Mouse (Mus musculus): ENCODE data around the gene Sptb. TPM values are rescaled to one million over a fixed set of nuclear protein-coding genes. Genes with fewer than 3 reads are reported as not detected.
A peak's percentile ranks its signal among the peaks of the same experiment; 100 is the strongest.

Gene Sptb
- polyA plus RNA-seq, 1 experiment from 2014 or later: 15.7 TPM

- H3K4me3 ChIP-seq (ENCODE audit: low read depth, low read length): peak overlapping the region; percentile 19; the same call in 1 of the 2 replicates
- H3K4me1 ChIP-seq (ENCODE audit: control insufficient read depth, insufficient read depth, low read length): peaks cover 46% of the 10 kb centered on the region
- H3K9me3 ChIP-seq (replicated peaks; ENCODE audit: control insufficient read depth, low read length): no peaks in the 10 kb centered on the region
- 10% methylated on average over 28 of the region's 28 CpGs for WGBS (ENCODE audit: insufficient replicate concordance)
- H3K9ac ChIP-seq (ENCODE audit: low read depth, low read length): peak overlapping the region; percentile 52
- ATAC-seq (replicated peaks; ENCODE audit: insufficient number of reproducible peaks, low FRiP score, low TSS enrichment): no peak
- peaks cover 3% of the 10 kb centered on the region; the same call in 1 of the 2 replicates for H3K27me3 ChIP-seq (ENCODE audit: control insufficient read depth, insufficient read depth, low read length)
- no peaks in the 10 kb centered on the region for H3K36me3 ChIP-seq (ENCODE audit: control insufficient read depth, insufficient read depth, low read length)
- peak overlapping the region; percentile 58 for H3K4me2 ChIP-seq
- no peak overlapping the region for H3K27ac ChIP-seq (ENCODE audit: low read depth, low read length)
Observed at GRCm38 (mm10) chr12:76546383-76547276, 163.7 kb downstream of the Sptb start.

- Histone ChIP-seq H3K9me3 (replicated peaks; ENCODE audit: control insufficient read depth, low read length) (no peaks in the 10 kb centered on the region), H3K27ac (ENCODE audit: low read depth, low read length) (no peak overlapping the region), H3K36me3 (ENCODE audit: control insufficient read depth, insufficient read depth, low read length) (no peaks in the 10 kb centered on the region), H3K4me3 (ENCODE audit: low read depth, low read length) (0 out of 2 replicates have a peak overlapping the region, but pooled peaks have one; percentile 19), H3K4me2 (peak overlapping the region; percentile 58), H3K4me1 (ENCODE audit: control insufficient read depth, insufficient read depth, low read length) (peaks cover 48% of the 10 kb centered on the region), H3K27me3 (ENCODE audit: control insufficient read depth, insufficient read depth, low read length) (peaks cover 3% of the 10 kb centered on the region; the same call in 1 of the 2 replicates), H3K9ac (ENCODE audit: low read depth, low read length) (0 out of 2 replicates have a peak overlapping the region, but pooled peaks have one; percentile 40)
- 35% methylated on average over 15 of the region's 15 CpGs for WGBS (ENCODE audit: insufficient replicate concordance)
- ATAC-seq (replicated peaks; ENCODE audit: insufficient number of reproducible peaks, low FRiP score, low TSS enrichment): 0 out of 2 replicates have a peak, but pooled peaks have one; percentile 10
Observed at GRCm38 (mm10) chr12:76545786-76546370, 164.5 kb downstream of the Sptb start.

- no peak overlapping the region for H3K27ac ChIP-seq (ENCODE audit: low read depth, low read length)
- H3K4me3 ChIP-seq (ENCODE audit: low read depth, low read length): no peak overlapping the region
- H3K36me3 ChIP-seq (ENCODE audit: control insufficient read depth, insufficient read depth, low read length): no peaks in the 10 kb centered on the region
- H3K4me2 ChIP-seq: no peak overlapping the region
- peaks cover 3% of the 10 kb centered on the region; the same call in 1 of the 2 replicates for H3K27me3 ChIP-seq (ENCODE audit: control insufficient read depth, insufficient read depth, low read length)
- no peaks in the 10 kb centered on the region for H3K9me3 ChIP-seq (replicated peaks; ENCODE audit: control insufficient read depth, low read length)
- H3K4me1 ChIP-seq (ENCODE audit: control insufficient read depth, insufficient read depth, low read length): peaks cover 31% of the 10 kb centered on the region
- no peak for ATAC-seq (replicated peaks; ENCODE audit: insufficient number of reproducible peaks, low FRiP score, low TSS enrichment)
- H3K9ac ChIP-seq (ENCODE audit: low read depth, low read length): no peak overlapping the region
- 74% methylated on average over 6 of the region's 6 CpGs for WGBS (ENCODE audit: insufficient replicate concordance)
Observed at GRCm38 (mm10) chr12:76541879-76542278, 168.5 kb downstream of the Sptb start.

- H3K9ac ChIP-seq (ENCODE audit: low read depth, low read length): no peak overlapping the region
Observed at GRCm38 (mm10) chr12:76541475-76541874, 168.9 kb downstream of the Sptb start.

GRCm38 (mm10) chr12:76540701-76541221 lies 169.6 kb downstream of the Sptb start:
- H3K27me3 ChIP-seq (ENCODE audit: control insufficient read depth, insufficient read depth, low read length): peaks cover 4% of the 10 kb centered on the region; the same call in 1 of the 2 replicates
- H3K9me3 ChIP-seq (replicated peaks; ENCODE audit: control insufficient read depth, low read length): no peaks in the 10 kb centered on the region
- H3K27ac ChIP-seq (ENCODE audit: low read depth, low read length): no peak overlapping the region
- no peaks in the 10 kb centered on the region for H3K36me3 ChIP-seq (ENCODE audit: control insufficient read depth, insufficient read depth, low read length)
- no peak overlapping the region for H3K4me2 ChIP-seq
- 78% methylated on average over 10 of the region's 10 CpGs for WGBS (ENCODE audit: insufficient replicate concordance)
- no peak for ATAC-seq (replicated peaks; ENCODE audit: insufficient number of reproducible peaks, low FRiP score, low TSS enrichment)
- H3K9ac ChIP-seq (ENCODE audit: low read depth, low read length): no peak overlapping the region
- no peak overlapping the region for H3K4me3 ChIP-seq (ENCODE audit: low read depth, low read length)
- peaks cover 31% of the 10 kb centered on the region for H3K4me1 ChIP-seq (ENCODE audit: control insufficient read depth, insufficient read depth, low read length)

More at GRCm38 (mm10) chr12:76541475-76541874, 168.9 kb downstream of the Sptb start:
- no peaks in the 10 kb centered on the region for H3K9me3 ChIP-seq (replicated peaks; ENCODE audit: control insufficient read depth, low read length)
- no peak for ATAC-seq (replicated peaks; ENCODE audit: insufficient number of reproducible peaks, low FRiP score, low TSS enrichment)
- H3K4me3 ChIP-seq (ENCODE audit: low read depth, low read length): no peak overlapping the region
- peaks cover 31% of the 10 kb centered on the region for H3K4me1 ChIP-seq (ENCODE audit: control insufficient read depth, insufficient read depth, low read length)
- H3K27ac ChIP-seq (ENCODE audit: low read depth, low read length): no peak overlapping the region
- no peak overlapping the region for H3K4me2 ChIP-seq
- H3K36me3 ChIP-seq (ENCODE audit: control insufficient read depth, insufficient read depth, low read length): no peaks in the 10 kb centered on the region
- H3K27me3 ChIP-seq (ENCODE audit: control insufficient read depth, insufficient read depth, low read length): peaks cover 3% of the 10 kb centered on the region; the same call in 1 of the 2 replicates
- WGBS (ENCODE audit: insufficient replicate concordance): 40% methylated on average over 8 of the region's 8 CpGs

GRCm38 (mm10) chr12:76540169-76540568 lies 170.2 kb downstream of the Sptb start:
- no peak overlapping the region for H3K27ac ChIP-seq (ENCODE audit: low read depth, low read length)
- no peaks in the 10 kb centered on the region for H3K36me3 ChIP-seq (ENCODE audit: control insufficient read depth, insufficient read depth, low read length)
- H3K9me3 ChIP-seq (replicated peaks; ENCODE audit: control insufficient read depth, low read length): no peaks in the 10 kb centered on the region
- no peak overlapping the region for H3K4me2 ChIP-seq
- 86% methylated on average over 3 of the region's 3 CpGs for WGBS (ENCODE audit: insufficient replicate concordance)
- H3K4me1 ChIP-seq (ENCODE audit: control insufficient read depth, insufficient read depth, low read length): peaks cover 31% of the 10 kb centered on the region
- H3K9ac ChIP-seq (ENCODE audit: low read depth, low read length): no peak overlapping the region
- 0 out of 2 replicates have a peak, but pooled peaks cover 2% of the 10 kb centered on the region for H3K27me3 ChIP-seq (ENCODE audit: control insufficient read depth, insufficient read depth, low read length)
- no peak for ATAC-seq (replicated peaks; ENCODE audit: insufficient number of reproducible peaks, low FRiP score, low TSS enrichment)
- H3K4me3 ChIP-seq (ENCODE audit: low read depth, low read length): no peak overlapping the region

GRCm38 (mm10) chr12:76537434-76537833 lies 172.9 kb downstream of the Sptb start:
- Histone ChIP-seq H3K27ac (ENCODE audit: low read depth, low read length) (no peak overlapping the region), H3K27me3 (ENCODE audit: control insufficient read depth, insufficient read depth, low read length) (peaks cover 6% of the 10 kb centered on the region; the same call in 1 of the 2 replicates), H3K9ac (ENCODE audit: low read depth, low read length) (no peak overlapping the region), H3K4me3 (ENCODE audit: low read depth, low read length) (no peak overlapping the region), H3K9me3 (replicated peaks; ENCODE audit: control insufficient read depth, low read length) (no peaks in the 10 kb centered on the region), H3K36me3 (ENCODE audit: control insufficient read depth, insufficient read depth, low read length) (no peaks in the 10 kb centered on the region), H3K4me2 (no peak overlapping the region), H3K4me1 (ENCODE audit: control insufficient read depth, insufficient read depth, low read length) (peaks cover 42% of the 10 kb centered on the region)
- 78% methylated on average over 8 of the region's 8 CpGs for WGBS (ENCODE audit: insufficient replicate concordance)
- no peak for ATAC-seq (replicated peaks; ENCODE audit: insufficient number of reproducible peaks, low FRiP score, low TSS enrichment)

GRCm38 (mm10) chr12:76536591-76537153 lies 173.7 kb downstream of the Sptb start:
- H3K4me3 ChIP-seq (ENCODE audit: low read depth, low read length): no peak overlapping the region
- H3K4me1 ChIP-seq (ENCODE audit: control insufficient read depth, insufficient read depth, low read length): peaks cover 44% of the 10 kb centered on the region
- H3K27ac ChIP-seq (ENCODE audit: low read depth, low read length): peak overlapping the region; percentile 47
- 56% methylated on average over 8 of the region's 8 CpGs for WGBS (ENCODE audit: insufficient replicate concordance)
- H3K36me3 ChIP-seq (ENCODE audit: control insufficient read depth, insufficient read depth, low read length): no peaks in the 10 kb centered on the region
- H3K9ac ChIP-seq (ENCODE audit: low read depth, low read length): no peak overlapping the region
- peak overlapping the region; percentile 74; the same call in 1 of the 2 replicates for H3K4me2 ChIP-seq
- ATAC-seq (replicated peaks; ENCODE audit: insufficient number of reproducible peaks, low FRiP score, low TSS enrichment): no peak
- peaks cover 14% of the 10 kb centered on the region for H3K27me3 ChIP-seq (ENCODE audit: control insufficient read depth, insufficient read depth, low read length)
- H3K9me3 ChIP-seq (replicated peaks; ENCODE audit: control insufficient read depth, low read length): no peaks in the 10 kb centered on the region
